In genomic region chr6:4851040-4851439, GRCm38 (mm10) we compare ENCODE assay signal across 30 mouse cellular contexts. TPM values are rescaled to one million over a fixed set of nuclear protein-coding genes. Genes with fewer than 3 reads are reported as not detected.
A peak's percentile ranks its signal among the peaks of the same experiment; 100 is the strongest.
DNase-seq lines count a peak whose midpoint lies in the region; ATAC-seq and TF ChIP-seq lines count a peak whose summit lies in the region.
"Had no signal": no experiment of that assay in that cellular context is flagged by ENCODE, and none has a peak within 500 bp of the region (broad histone marks: within the 10 kb centered on the region; RNA-seq: fewer than 3 reads in every experiment).

No protein-coding gene starts in this region.

- H3K79me2 ChIP-seq in liver, adult 2 months (ENCODE audit: control insufficient read depth, insufficient read depth, low read length), result no peaks in the 10 kb centered on the region

- H3K36me3 ChIP-seq in hindbrain, embryonic 10.5 days, result no peaks in the 10 kb centered on the region
- no peaks in the 10 kb centered on the region for H3K36me3 ChIP-seq in hindbrain, embryonic 14.5 days (replicated peaks; ENCODE audit: control insufficient read depth, insufficient read depth)
- no peaks in the 10 kb centered on the region for H3K36me3 ChIP-seq in liver, adult 2 months (ENCODE audit: control insufficient read depth, insufficient read depth, low read length)
- no peaks in the 10 kb centered on the region for H3K36me3 ChIP-seq in liver, embryonic 15.5 days (replicated peaks)
- H3K36me3 ChIP-seq: hindbrain, embryonic 13.5 days; midbrain, embryonic 15.5 days; neural tube, embryonic 15.5 days had no signal

- H3K9ac ChIP-seq in hindbrain, embryonic 14.5 days, result no peak overlapping the region
- H3K9ac ChIP-seq in liver, adult 2 months (ENCODE audit: low read depth, low read length), result no peak overlapping the region
- no peak overlapping the region for H3K9ac ChIP-seq in liver, embryonic 15.5 days
- H3K9ac ChIP-seq: forebrain, embryonic 13.5 days; hindbrain, embryonic 13.5 days; midbrain, embryonic 15.5 days; neural tube, embryonic 15.5 days had no signal

- no peak for ATAC-seq in hindbrain, embryonic 14.5 days (ENCODE audit: low FRiP score)
- ATAC-seq in liver, embryonic 15.5 days (ENCODE audit: insufficient read depth), result peak; percentile 56
- no peak for ATAC-seq in granulocyte monocyte progenitor cell, adult 5-6 weeks (replicated peaks; ENCODE audit: poor library complexity, severe bottlenecking)
- ATAC-seq: forebrain, embryonic 13.5 days; intestine, postnatal 0 days; midbrain, embryonic 15.5 days; Patski had no signal

- H3K27ac ChIP-seq in hindbrain, embryonic 10.5 days, result peak overlapping the region; percentile 56; the same call in 1 of the 2 replicates
- H3K27ac ChIP-seq in hindbrain, embryonic 14.5 days, result no peak overlapping the region
- H3K27ac ChIP-seq in liver, adult 2 months (replicated peaks; ENCODE audit: insufficient read depth, low read depth, low read length), result no peak overlapping the region
- peak overlapping the region; percentile 31; the same call in 1 of the 2 replicates for H3K27ac ChIP-seq in liver, embryonic 15.5 days (replicated peaks)
- H3K27ac ChIP-seq: forebrain, embryonic 13.5 days; hindbrain, embryonic 13.5 days; midbrain, embryonic 15.5 days; neural tube, embryonic 15.5 days had no signal

- no peak overlapping the region for H3K4me2 ChIP-seq in hindbrain, embryonic 14.5 days (replicated peaks)
- H3K4me2 ChIP-seq in liver, embryonic 15.5 days, result peak overlapping the region; percentile 29; the same call in 1 of the 2 replicates
- H3K4me2 ChIP-seq: forebrain, embryonic 13.5 days; heart, embryonic 11.5 days; hindbrain, embryonic 13.5 days; midbrain, embryonic 15.5 days; neural tube, embryonic 15.5 days had no signal

- 15% methylated on average over 5 of the region's 5 CpGs for WGBS in hindbrain, embryonic 10.5 days
- 40% methylated on average over 5 of the region's 5 CpGs for WGBS in hindbrain, embryonic 14.5 days
- 22% methylated on average over 5 of the region's 5 CpGs for WGBS in liver, adult 2 months
- WGBS in liver, embryonic 15.5 days (ENCODE audit: insufficient replicate concordance), result 65% methylated on average over 5 of the region's 5 CpGs

- no peak for TF ChIP-seq CTCF in liver, adult 2 months (IDR thresholded peaks at IDR 0.05; ENCODE audit: low read depth, low read length)

- H3K9me3 ChIP-seq in hindbrain, embryonic 10.5 days, result no peaks in the 10 kb centered on the region
- no peaks in the 10 kb centered on the region for H3K9me3 ChIP-seq in hindbrain, embryonic 14.5 days (ENCODE audit: control insufficient read depth, low read length)
- no peaks in the 10 kb centered on the region for H3K9me3 ChIP-seq in liver, embryonic 15.5 days (replicated peaks)
- H3K9me3 ChIP-seq: forebrain, embryonic 13.5 days; hindbrain, embryonic 13.5 days; megakaryocyte, embryonic 14.5 days; midbrain, embryonic 15.5 days; neural tube, embryonic 15.5 days had no signal

- H3K4me3 ChIP-seq in hindbrain, embryonic 10.5 days, result no peak overlapping the region
- H3K4me3 ChIP-seq in hindbrain, embryonic 14.5 days (replicated peaks; ENCODE audit: low read length), result no peak overlapping the region
- H3K4me3 ChIP-seq in liver, adult 2 months (ENCODE audit: insufficient read depth, low read depth, low read length), result no peak overlapping the region
- no peak overlapping the region for H3K4me3 ChIP-seq in liver, embryonic 15.5 days (replicated peaks)
- H3K4me3 ChIP-seq: forebrain, embryonic 13.5 days; hindbrain, embryonic 13.5 days; megakaryocyte, embryonic 14.5 days; midbrain, embryonic 15.5 days; neural tube, embryonic 15.5 days had no signal

- TF ChIP-seq POLR2A in liver, adult 2 months (IDR thresholded peaks at IDR 0.05; ENCODE audit: extremely low read depth, insufficient read depth, low read length), result no peak

- H3K4me1 ChIP-seq in hindbrain, embryonic 10.5 days (replicated peaks), result peaks cover 30% of the 10 kb centered on the region
- H3K4me1 ChIP-seq in hindbrain, embryonic 14.5 days (replicated peaks; ENCODE audit: control insufficient read depth, insufficient read depth, low read length), result no peaks in the 10 kb centered on the region
- H3K4me1 ChIP-seq in liver, adult 2 months (ENCODE audit: control insufficient read depth, insufficient read depth, low read length), result 0 out of 2 replicates have a peak, but pooled peaks cover 3% of the 10 kb centered on the region
- no peaks in the 10 kb centered on the region for H3K4me1 ChIP-seq in liver, embryonic 15.5 days (replicated peaks)
- H3K4me1 ChIP-seq: forebrain, embryonic 13.5 days; hindbrain, embryonic 13.5 days; megakaryocyte, embryonic 14.5 days; midbrain, embryonic 15.5 days; neural tube, embryonic 15.5 days had no signal

- DNase-seq in hindbrain, embryonic 10.5 days (ENCODE audit: low spot score), result peak; percentile 19
- no peak for DNase-seq in hindbrain, embryonic 14.5 days (ENCODE audit: low spot score)
- peak; percentile 36 for DNase-seq in liver, adult 2 months (ENCODE audit: extremely low read depth, low read depth, low spot score)
- no peak for DNase-seq in thymus, postnatal 25 days
- no peak for DNase-seq in layer of hippocampus, postnatal 14 days (ENCODE audit: low spot score in 2 of 2)
- DNase-seq: adrenal gland, postnatal 10 days; cerebellum, adult 11 months; cerebellum, adult 9-10 months; cerebellum, postnatal 36 days; gastrocnemius, postnatal 14 days; heart, adult 11 months; heart, postnatal 36 days; kidney, adult 9 months; kidney, postnatal 10 days; layer of hippocampus, adult 9-11 months; lung, postnatal 4 days; retina, postnatal 1 day; right cerebral cortex, postnatal 14 days; thymus, postnatal 14 days had no signal

- no peaks in the 10 kb centered on the region for H3K27me3 ChIP-seq in hindbrain, embryonic 10.5 days (ENCODE audit: insufficient read depth, poor library complexity, severe bottlenecking)
- no peaks in the 10 kb centered on the region for H3K27me3 ChIP-seq in hindbrain, embryonic 14.5 days (ENCODE audit: control insufficient read depth, insufficient read depth, low read length)
- no peaks in the 10 kb centered on the region for H3K27me3 ChIP-seq in liver, adult 2 months (ENCODE audit: control insufficient read depth, insufficient read depth, low read length)
- no peaks in the 10 kb centered on the region for H3K27me3 ChIP-seq in liver, embryonic 15.5 days
- H3K27me3 ChIP-seq: forebrain, embryonic 13.5 days; hindbrain, embryonic 13.5 days; megakaryocyte, embryonic 14.5 days; midbrain, embryonic 15.5 days; neural tube, embryonic 15.5 days; Patski had no signal

RNA-seq across cellular contexts. Expression of gene Ppp1r9a, which starts 51.7 kb away (rescaled TPM):
- 19.0 and 19.2 TPM in 2 replicates for polyA plus RNA-seq in hindbrain, embryonic 10.5 days (2016; fragmentation: Nextera tagmentation; extraction: Ambion mirVana)
- 51.9 and 52.7 TPM in 2 replicates for polyA plus RNA-seq in hindbrain, embryonic 14.5 days (2014; fragmentation: Nextera tagmentation; extraction: Ambion mirVana)
- 3.0 and 3.2 TPM in 2 replicates for total RNA-seq in liver, adult 2 months (2014; rRNA removed)
- 0.22 and 0.75 TPM in 2 replicates for polyA plus RNA-seq in liver, adult 2 months (2012; rRNA removed)
- 3.0 and 3.5 TPM in 2 replicates for polyA plus RNA-seq in liver, embryonic 15.5 days (2015; fragmentation: Nextera tagmentation; extraction: Ambion mirVana)
- 100 to 1,000 TPM; 111 to 117 TPM for total RNA-seq in layer of hippocampus, postnatal 14 days (2021)
- 4.3 and 8.5 TPM in 2 replicates for total RNA-seq in granulocyte monocyte progenitor cell, adult 5-6 weeks (2014; fragmentation: Nextera tagmentation)
- total RNA-seq in granulocyte monocyte progenitor cell, adult 5-6 weeks (2017), result 2.0 and 3.3 TPM in 2 replicates
- total RNA-seq: MEL had no signal

Comparison
In these comparisons a context has a peak if more than half of its experiments do, and no peak if none do; other contexts are left out.
1. DNase-seq: peak in hindbrain, embryonic 10.5 days (single experiment) and liver, adult 2 months (single experiment); none in hindbrain, embryonic 14.5 days (single experiment), thymus, postnatal 25 days (single experiment) and layer of hippocampus, postnatal 14 days (0 of 2).
2. H3K27ac ChIP-seq: peak in hindbrain, embryonic 10.5 days (single experiment) and liver, embryonic 15.5 days (single experiment); none in hindbrain, embryonic 14.5 days (single experiment) and liver, adult 2 months (single experiment).